Mouse (Mus musculus) kidney, adult 2 months (tissue): ENCODE measurements at regions not wholly inside any gene's neighbourhood (a gene's known extent, or its start where the extent isn't known, plus 50 kb on each side); places are given as distances from the start of the nearest gene placed in this dataset.
"Not testable (repeated sequence)": the region's sequence is repeated elsewhere in the genome, so short reads cannot be mapped to it uniquely, and the experiment has no call there.

Source experiments
- CTCF ChIP-seq: fragments of 200-500 bp; conservative IDR thresholded peaks from 2 replicates; pipeline ENCODE4 v1.5.1; 2011; ENCODE audit warnings: low read depth, mild to moderate bottlenecking, control low read depth, low read length, moderate library complexity, mixed read lengths; ENCODE audit not compliant: insufficient read depth, insufficient read length
- POLR2A ChIP-seq: fragments of 200-500 bp; IDR thresholded peaks from one replicate; pipeline ENCODE4 v1.6.1; 2011; ENCODE audit warnings: low read depth, low read length, control low read depth

DNA sequence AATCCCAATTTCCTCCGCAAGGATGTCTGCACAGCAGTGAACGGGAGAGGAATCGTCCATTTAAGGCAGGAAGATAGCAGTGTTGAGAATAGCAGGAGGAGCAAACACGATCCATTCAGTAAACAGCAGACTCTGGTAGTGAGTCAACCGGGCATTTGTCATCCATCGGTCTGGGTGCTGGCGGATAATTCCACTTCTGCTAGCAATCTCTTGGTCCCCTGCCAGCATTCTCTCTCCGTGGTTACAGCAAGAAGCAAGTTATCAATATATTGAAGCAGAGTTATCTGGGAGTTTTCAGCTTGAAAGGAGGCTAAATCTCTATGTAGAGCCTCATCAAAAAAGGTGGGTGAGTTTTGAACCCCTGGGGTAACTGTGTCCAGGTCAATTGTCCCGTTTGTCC is 130.4 kb downstream of the Mtrr start:
- TF ChIP-seq POLR2A, CTCF: not testable (repeated sequence)
